Mouse (Mus musculus) stomach, embryonic 15.5 days (tissue): ENCODE measurements around the gene Nop2. TPM values are rescaled to one million over a fixed set of nuclear protein-coding genes. Genes with fewer than 3 reads are reported as not detected.

ENCODE experiments used
- ATAC-seq: fragments of 200-750 bp; cut with Nextera tagmentation; 2 replicates; pipeline ENCODE4 v1.8.0; 2017; ENCODE audit warnings: low read depth, moderate number of reproducible peaks, moderate TSS enrichment; ENCODE audit not compliant: insufficient read depth, low FRiP score
- H3K27ac ChIP-seq: fragments of 300-500 bp; sonication (generic); 2 replicates; pipeline ENCODE4 v1.5.1; 2015; ENCODE audit warnings: mild to moderate bottlenecking, inconsistent platforms
- H3K27me3 ChIP-seq: fragments of 300-500 bp; sonication (generic); replicated peaks from 2 replicates; pipeline ENCODE4 v1.6.1; 2015; ENCODE audit warnings: inconsistent platforms
- H3K36me3 ChIP-seq: fragments of 300-500 bp; sonication (generic); 2 replicates; pipeline ENCODE4 v1.6.1; 2015; ENCODE audit warnings: inconsistent platforms
- H3K4me1 ChIP-seq: fragments of 300-500 bp; sonication (generic); 2 replicates; pipeline ENCODE4 v1.6.1; 2015; ENCODE audit warnings: inconsistent platforms
- H3K4me2 ChIP-seq: fragments of 300-500 bp; sonication (generic); 2 replicates; pipeline ENCODE4 v1.6.1; 2015; ENCODE audit warnings: mild to moderate bottlenecking, inconsistent platforms
- H3K4me3 ChIP-seq: fragments of 300-500 bp; sonication (generic); replicated peaks from 2 replicates; pipeline ENCODE4 v1.5.1; 2015; ENCODE audit warnings: inconsistent platforms
- H3K9ac ChIP-seq: fragments of 300-500 bp; sonication (generic); 2 replicates; pipeline ENCODE4 v1.6.1; 2015; ENCODE audit warnings: inconsistent platforms
- H3K9me3 ChIP-seq: fragments of 300-500 bp; sonication (generic); 2 replicates; pipeline ENCODE4 v1.6.1; 2016; ENCODE audit warnings: inconsistent platforms
- WGBS: fragments of 180-500 bp; shearing (Covaris S2); methylation state at CpG from one replicate; pipeline ENCODE4 v1.1.7; 2015; 5-methylcytosine and 5-hydroxymethylcytosine counted together
- polyA plus RNA-seq: library from polyadenylated mRNA; unstranded; fragments of >200 nt; fragmentation: Nextera tagmentation; extraction: Ambion mirVana; gene quantifications from 2 replicates; pipeline ENCODE4 v1.2.1, GENCODE M21; 2015

Gene Nop2
- 55.6 and 60.1 TPM in 2 replicates for polyA plus RNA-seq

DNA sequence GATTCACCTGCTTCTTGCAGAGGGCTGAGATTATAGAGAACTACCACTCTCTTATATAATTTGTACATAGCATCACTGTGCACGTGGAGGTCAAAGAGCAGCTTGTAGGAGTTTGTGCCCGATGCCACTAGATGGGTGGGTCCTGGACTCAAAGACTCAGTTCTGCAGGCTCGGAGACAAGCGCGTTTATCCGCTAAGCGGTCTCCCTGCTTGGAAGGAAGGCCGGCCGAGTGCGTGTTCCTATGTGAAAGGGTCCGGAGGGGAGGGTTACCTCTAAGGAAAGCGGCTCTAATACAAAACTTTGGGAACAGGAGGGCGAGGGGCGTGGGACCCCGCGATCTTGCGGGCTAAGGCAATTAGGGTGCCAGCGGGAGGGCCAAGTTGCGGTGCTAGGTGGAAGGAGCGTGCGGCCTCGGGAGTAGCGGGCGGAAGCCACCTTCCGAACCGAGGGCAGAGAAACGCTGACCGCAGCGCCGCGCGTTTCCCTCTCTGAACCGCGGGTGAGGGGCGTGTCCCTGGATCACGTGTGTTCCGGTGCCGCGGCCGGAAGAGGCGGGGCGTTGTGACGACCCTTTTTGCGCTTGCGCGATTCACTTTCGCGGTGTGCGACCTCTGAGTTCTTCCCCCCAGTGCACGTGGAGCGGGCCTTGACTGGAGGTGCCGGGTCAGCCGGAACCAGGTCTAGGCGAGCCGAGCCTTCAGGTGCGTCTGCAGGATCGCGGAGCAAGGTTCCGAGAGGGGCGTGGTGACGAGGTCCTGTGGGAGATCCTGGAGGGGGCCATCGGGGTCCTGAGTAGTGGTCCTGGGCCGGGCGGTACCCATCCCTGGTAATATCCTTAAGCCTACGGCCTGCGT is at the start of gene Nop2:
Gene Nop2, plus strand, starts transcription at position 608 of the 855 bp plus-strand sequence.
- peak; percentile 91 for ATAC-seq
- peaks cover 55% of the 10 kb centered on the region for H3K36me3 ChIP-seq
- H3K4me1 ChIP-seq, result peaks cover 7% of the 10 kb centered on the region; the same call in 1 of the 2 replicates

DNA sequence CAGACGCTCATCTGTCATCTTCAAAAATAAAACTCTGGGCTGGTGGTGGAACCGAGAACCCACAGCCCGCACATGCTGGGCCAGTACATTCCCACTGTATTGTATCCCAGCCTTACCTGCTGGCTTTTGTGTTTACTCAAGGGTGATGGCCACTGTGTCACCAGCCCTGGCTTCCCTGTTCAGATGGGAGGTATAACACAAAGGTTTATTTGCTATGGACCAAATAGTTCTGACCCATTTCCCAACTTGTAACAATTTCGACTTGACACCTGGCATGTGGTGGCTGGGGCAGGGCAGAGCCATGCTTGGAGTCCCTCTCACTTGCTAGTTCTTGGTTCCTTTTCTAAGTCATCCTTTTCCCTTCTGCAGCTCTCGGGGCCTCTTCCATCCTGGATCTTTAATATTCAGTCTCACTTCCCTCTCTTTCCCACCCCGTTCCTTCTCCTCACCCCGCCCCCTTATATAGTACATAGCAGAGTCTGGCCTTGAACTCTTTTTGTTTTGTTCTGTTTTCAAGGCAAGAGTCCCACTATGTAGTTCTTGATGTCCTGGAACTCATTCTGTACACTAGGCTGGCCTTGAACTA is 48.8 kb upstream of the Nop2 start:
- H3K4me2 ChIP-seq, result no peak overlapping the region
- H3K27me3 ChIP-seq, result no peaks in the 10 kb centered on the region
- no peak overlapping the region for H3K27ac ChIP-seq
- no peak overlapping the region for H3K9ac ChIP-seq
- peaks cover 10% of the 10 kb centered on the region; the same call in 1 of the 2 replicates for H3K4me1 ChIP-seq
- no peak overlapping the region for H3K4me3 ChIP-seq
- no peaks in the 10 kb centered on the region for H3K9me3 ChIP-seq
- no peaks in the 10 kb centered on the region for H3K36me3 ChIP-seq
- ATAC-seq, result no peak
- 83% methylated on average over 7 of the region's 7 CpGs for WGBS

More for the DNA sequence above, at the start of gene Nop2:
- H3K9ac ChIP-seq, result peak within 1 kb of the TSS; percentile 78
- under 1% methylated on average over 66 of the region's 66 CpGs for WGBS
- H3K27me3 ChIP-seq, result no peaks in the 10 kb centered on the region
- H3K9me3 ChIP-seq, result no peaks in the 10 kb centered on the region
- H3K4me3 ChIP-seq, result peak within 1 kb of the TSS; percentile 84
- H3K27ac ChIP-seq, result peak within 1 kb of the TSS; percentile 89
- H3K4me2 ChIP-seq, result peak within 1 kb of the TSS; percentile 81

DNA sequence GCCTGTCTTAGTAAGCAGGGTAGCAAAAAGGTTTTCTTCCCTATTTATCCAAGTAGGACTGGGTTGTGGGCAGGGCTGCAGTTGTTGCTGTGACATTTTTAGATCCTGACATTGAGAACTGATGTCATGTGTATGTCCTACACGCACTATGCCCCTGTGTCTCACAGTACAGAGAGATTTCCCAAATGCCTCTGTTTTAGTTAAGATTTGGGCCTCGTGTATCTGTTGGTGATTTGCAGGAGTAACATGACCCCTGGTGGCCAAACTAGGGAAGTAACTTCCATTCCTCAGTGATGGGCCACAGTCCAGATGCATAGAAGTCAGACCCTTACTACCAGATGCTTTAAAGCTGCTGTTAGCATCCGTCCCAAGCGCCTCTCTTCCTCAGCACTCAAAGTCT is 47.3 kb upstream of the Nop2 start:
- Histone ChIP-seq H3K4me2 (no peak overlapping the region), H3K9ac (no peak overlapping the region), H3K36me3 (no peaks in the 10 kb centered on the region), H3K4me1 (peaks cover 21% of the 10 kb centered on the region), H3K27me3 (no peaks in the 10 kb centered on the region), H3K4me3 (no peak overlapping the region), H3K9me3 (no peaks in the 10 kb centered on the region), H3K27ac (no peak overlapping the region)
- no peak for ATAC-seq
- WGBS, result 4% methylated on average over 4 of the region's 4 CpGs

DNA sequence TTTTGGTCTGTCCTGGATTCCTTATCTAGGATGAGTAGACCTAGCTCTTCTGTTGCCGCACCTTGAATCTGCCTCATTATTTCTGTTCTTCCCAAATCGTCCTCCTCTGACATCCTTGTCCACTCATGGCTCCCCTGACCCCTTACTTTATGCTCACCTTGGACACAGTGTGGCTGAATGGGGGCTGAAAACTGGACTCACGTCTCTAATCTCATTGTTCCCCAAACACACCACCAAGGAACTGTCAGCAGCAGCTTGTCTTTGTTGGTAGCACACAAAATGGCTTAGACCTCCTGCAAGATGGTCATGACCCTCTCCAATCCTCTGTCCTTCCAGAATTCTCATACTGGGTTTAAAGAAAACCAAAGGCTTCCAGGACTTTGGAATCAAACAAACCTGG is 43.8 kb upstream of the Nop2 start:
- no peaks in the 10 kb centered on the region for H3K9me3 ChIP-seq
- peak overlapping the region; percentile 96 for H3K27ac ChIP-seq
- H3K4me3 ChIP-seq, result no peak overlapping the region
- ATAC-seq, result no peak
- H3K4me1 ChIP-seq, result peaks cover 33% of the 10 kb centered on the region
- no peaks in the 10 kb centered on the region for H3K36me3 ChIP-seq
- H3K27me3 ChIP-seq, result no peaks in the 10 kb centered on the region
- WGBS, result 80% methylated on average over 3 of the region's 3 CpGs
- no peak overlapping the region for H3K9ac ChIP-seq
- no peak overlapping the region for H3K4me2 ChIP-seq

DNA sequence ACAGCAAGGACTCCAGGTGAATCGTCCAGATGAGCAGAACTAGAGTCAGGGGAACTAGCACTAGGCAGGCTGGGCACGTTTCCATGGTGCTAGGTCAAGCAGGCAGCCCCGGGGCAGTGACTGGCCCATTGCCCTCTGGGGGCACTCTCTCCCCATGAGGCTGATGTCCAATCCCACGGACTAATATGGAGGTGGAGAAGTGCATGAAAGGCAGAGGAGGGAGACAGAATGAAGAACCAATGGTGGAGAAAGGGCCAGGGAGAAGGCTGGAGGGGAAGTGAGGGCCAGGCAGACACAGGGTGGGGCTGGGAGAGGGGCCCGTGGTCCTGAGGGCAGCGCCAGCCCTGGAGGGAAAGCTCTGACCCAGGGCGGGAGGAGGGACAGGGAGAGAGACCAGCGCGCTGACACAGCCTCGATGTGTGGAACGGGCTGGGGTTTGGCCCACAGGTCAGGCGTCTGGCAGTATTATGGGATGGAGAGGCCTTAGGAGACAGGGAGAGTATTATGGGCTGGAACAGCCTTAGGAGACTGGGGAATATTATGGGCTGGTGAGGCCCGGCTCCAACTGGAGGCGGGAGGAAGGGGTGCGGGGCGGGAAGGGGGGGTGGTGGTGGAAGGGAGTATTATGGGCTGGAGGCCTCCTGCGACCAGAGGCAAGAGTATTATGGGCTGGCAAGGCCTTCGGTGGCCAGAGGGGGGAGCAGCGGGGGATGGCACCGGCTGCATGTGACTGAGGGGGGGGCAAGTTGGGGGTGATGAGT is 43.0 kb upstream of the Nop2 start:
- H3K4me3 ChIP-seq, result peak overlapping the region; percentile 24; the same call in 1 of the 2 replicates
- peak; percentile 73 for ATAC-seq
- 1% methylated on average over 20 of the region's 20 CpGs for WGBS
- peak overlapping the region; percentile 96 for H3K27ac ChIP-seq
- H3K36me3 ChIP-seq, result no peaks in the 10 kb centered on the region
- peak overlapping the region; percentile 62 for H3K4me2 ChIP-seq
- H3K4me1 ChIP-seq, result peaks cover 33% of the 10 kb centered on the region
- no peak overlapping the region for H3K9ac ChIP-seq
- H3K27me3 ChIP-seq, result no peaks in the 10 kb centered on the region
- H3K9me3 ChIP-seq, result no peaks in the 10 kb centered on the region

DNA sequence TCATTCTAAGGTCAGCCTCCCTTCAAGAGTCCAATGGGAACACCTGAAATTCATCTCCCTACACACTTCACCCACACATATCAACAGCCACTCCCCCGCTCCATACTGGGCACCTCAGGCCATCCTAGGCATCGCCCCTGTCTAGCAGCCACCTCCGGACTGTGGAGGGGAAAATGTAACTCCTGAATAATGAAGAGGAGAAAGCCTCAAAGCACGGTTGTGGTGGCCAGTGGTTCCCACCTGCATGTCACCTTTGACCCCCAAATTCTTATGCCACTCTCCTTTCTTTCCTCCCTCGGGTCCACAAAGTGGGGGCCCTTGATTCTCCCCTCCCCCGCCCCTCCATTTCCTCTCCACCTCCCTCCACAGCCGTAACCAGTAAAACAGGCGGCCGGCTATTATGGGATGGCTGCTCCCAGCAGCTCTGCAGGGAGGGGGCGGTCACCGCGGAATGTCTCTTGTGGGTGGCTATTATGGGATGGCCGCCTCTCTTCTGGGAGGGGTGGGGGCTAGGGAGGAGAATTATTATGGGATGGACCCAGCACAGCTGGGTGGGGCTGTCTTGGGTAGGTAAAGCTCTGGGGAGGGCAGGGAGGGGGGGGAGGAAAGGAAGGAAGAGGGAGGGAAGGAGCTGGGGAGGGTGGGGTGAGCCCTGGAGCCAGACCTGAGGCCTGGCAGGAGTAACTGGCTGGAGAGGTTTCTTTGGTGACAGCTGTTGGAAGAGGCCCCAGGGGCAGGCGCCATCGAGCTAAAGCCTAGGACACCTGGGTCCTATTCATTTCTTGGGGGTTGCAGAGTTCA is 42.0 kb upstream of the Nop2 start:
- H3K9ac ChIP-seq, result peak overlapping the region; percentile 16; the same call in 1 of the 2 replicates
- WGBS, result 3% methylated on average over 14 of the region's 15 CpGs

DNA sequence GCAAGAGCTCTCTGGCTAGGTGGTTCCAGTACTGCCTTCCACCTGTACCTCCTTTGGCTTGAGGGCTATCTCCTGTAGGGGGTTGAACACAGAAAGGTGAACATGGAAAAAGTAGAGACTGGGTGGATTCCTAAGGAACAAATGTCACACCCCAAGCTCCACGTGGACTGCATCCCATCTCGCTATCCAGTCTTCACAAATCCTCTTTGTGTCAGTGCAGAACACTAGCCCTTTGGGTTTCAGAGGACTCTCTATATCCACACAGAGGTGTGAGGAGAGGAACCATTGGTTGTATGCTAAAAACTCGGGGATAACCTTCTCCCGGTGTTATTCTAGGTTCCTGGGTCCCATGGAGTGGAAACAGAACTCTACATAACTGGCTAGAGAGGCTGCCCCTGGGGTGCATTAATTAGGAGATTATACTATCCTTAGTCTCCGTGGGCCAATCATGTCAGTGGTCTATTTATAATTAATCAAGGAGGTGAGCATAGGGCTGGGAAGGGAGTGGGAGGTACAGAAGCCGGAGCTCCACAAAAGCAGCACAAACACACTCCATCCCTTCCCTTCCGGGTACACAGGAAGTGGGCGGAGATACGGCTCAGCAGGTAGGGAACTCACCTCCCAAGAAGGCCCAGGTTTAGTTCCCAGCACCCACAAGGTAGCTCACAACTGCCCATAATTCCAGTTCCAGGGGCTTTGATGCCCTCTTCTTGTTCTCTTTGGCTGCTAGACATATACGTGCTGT is 41.2 kb upstream of the Nop2 start:
- no peaks in the 10 kb centered on the region for H3K9me3 ChIP-seq
- H3K27ac ChIP-seq, result peak overlapping the region; percentile 96
- H3K9ac ChIP-seq, result peak overlapping the region; percentile 16; the same call in 1 of the 2 replicates
- H3K4me1 ChIP-seq, result peaks cover 28% of the 10 kb centered on the region
- no peaks in the 10 kb centered on the region for H3K27me3 ChIP-seq
- ATAC-seq, result no peak
- H3K4me2 ChIP-seq, result peak overlapping the region; percentile 62
- 47% methylated on average over 10 of the region's 10 CpGs for WGBS
- H3K36me3 ChIP-seq, result no peaks in the 10 kb centered on the region
- 0 out of 2 replicates have a peak overlapping the region, but pooled peaks have one; percentile 24 for H3K4me3 ChIP-seq

More for the DNA sequence above, 42.0 kb upstream of the Nop2 start:
- Histone ChIP-seq H3K4me1 (peaks cover 28% of the 10 kb centered on the region), H3K36me3 (no peaks in the 10 kb centered on the region), H3K4me3 (peak overlapping the region; percentile 24), H3K4me2 (peak overlapping the region; percentile 62), H3K27ac (peak overlapping the region; percentile 96), H3K27me3 (no peaks in the 10 kb centered on the region), H3K9me3 (no peaks in the 10 kb centered on the region)
- ATAC-seq, result peak; percentile 72

DNA sequence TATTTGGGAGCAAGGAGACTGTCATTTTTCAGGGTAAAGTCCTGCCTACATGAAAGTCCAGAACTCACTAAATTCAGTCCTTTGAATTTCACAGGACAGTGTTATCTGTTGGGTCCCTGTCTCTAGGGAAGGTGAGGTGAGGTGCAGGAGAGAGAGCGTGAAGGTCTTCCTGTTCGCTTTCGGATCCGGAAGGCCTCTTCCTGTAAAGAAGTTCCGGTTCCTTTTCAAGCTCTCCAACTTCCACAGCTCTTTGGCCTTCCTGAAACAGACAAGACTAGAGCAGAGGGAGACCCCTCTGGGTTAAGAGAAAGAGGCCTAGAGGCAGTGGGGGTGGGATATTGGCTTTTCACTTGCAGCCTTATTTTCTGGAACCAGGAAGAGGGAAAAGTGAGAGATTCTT is 39.3 kb upstream of the Nop2 start:
- no peaks in the 10 kb centered on the region for H3K36me3 ChIP-seq
- peaks cover 32% of the 10 kb centered on the region for H3K4me1 ChIP-seq
- H3K4me3 ChIP-seq, result no peak overlapping the region
- H3K9me3 ChIP-seq, result no peaks in the 10 kb centered on the region
- H3K27ac ChIP-seq, result no peak overlapping the region
- 76% methylated on average over 5 of the region's 5 CpGs for whole genome bisulfite sequencing
- H3K27me3 ChIP-seq, result no peaks in the 10 kb centered on the region
- no peak overlapping the region for H3K9ac ChIP-seq
- no peak for ATAC-seq
- H3K4me2 ChIP-seq, result no peak overlapping the region

DNA sequence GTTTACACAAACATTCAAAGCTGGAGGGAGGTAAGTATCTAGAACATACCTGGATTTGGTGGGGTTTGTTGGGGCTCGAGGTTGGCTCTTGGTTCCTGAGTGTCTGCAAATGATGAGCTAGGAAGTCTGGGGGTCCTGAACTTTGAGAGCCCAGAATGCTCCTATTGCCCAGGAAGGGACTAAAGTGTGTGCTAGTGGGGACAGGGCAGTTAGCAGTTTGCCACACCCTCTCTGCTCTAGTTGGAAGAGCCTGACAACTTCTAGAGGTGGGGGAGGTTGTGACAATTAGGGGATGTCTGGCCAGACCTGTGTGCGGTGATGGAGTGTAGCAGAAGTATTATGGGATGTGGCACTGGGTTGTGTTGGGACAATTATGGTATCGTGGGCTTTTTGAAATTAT is 36.9 kb upstream of the Nop2 start:
- H3K27me3 ChIP-seq, result no peaks in the 10 kb centered on the region
- H3K9me3 ChIP-seq, result no peaks in the 10 kb centered on the region
- peaks cover 41% of the 10 kb centered on the region for H3K4me1 ChIP-seq
- no peak for ATAC-seq
- no peak overlapping the region for H3K4me3 ChIP-seq
- 50% methylated on average over 3 of the region's 3 CpGs for WGBS
- 0 out of 2 replicates have a peak, but pooled peaks cover under 1% of the 10 kb centered on the region for H3K36me3 ChIP-seq
- H3K4me2 ChIP-seq, result no peak overlapping the region
- H3K27ac ChIP-seq, result peak overlapping the region; percentile 92
- no peak overlapping the region for H3K9ac ChIP-seq

DNA sequence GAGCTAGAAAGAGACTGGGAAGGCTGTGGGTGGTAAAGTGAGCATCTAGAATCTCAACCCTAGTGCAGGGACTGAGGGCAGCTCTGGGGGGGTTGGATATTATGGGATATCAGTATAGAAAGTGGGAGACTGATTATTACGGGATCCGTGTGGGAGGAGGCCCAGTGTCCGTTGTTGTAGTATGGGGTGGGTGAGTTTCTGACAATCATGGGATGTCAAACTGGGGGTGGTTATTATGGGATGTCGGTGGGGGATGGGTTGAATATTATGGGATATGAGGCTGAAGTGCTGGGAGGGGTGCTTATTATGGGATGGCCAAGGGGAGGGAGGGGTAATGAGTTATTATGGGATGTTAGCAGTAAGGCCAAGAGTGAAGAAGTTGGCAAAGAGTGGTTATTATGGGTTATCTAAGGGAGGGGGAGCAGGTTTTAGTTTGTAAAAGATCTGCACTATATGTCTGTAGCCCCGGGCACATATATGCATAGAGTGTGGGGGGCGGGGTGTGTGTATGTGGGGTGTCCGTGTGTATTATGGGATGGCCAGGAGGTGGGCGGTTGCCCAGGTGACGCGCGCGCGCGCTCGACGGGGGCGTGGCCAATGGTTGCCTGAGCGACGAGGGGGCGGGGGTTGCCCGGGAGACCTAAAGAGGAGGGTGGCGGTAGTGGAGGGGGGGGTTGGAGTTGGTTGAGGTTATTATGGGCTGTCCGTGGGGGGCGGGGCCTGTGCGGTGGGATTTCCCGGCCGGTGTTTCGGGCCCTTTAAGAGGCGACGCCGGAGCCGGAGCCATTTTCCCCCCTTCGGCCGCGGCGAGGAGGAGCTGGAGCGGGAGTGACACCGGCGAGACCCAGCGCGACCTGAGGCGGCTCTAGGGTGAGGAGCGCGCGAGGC is 36.1 kb upstream of the Nop2 start, which contains the start of gene Chd4:
Gene Chd4, plus strand, starts transcription at position 591 of the 888 bp plus-strand sequence.
- Histone ChIP-seq H3K9me3 (no peaks in the 10 kb centered on the region), H3K36me3 (peaks cover 8% of the 10 kb centered on the region), H3K27me3 (no peaks in the 10 kb centered on the region), H3K4me3 (peak within 1 kb of the TSS; percentile 82), H3K4me2 (peak within 1 kb of the TSS; percentile 80), H3K27ac (peak within 1 kb of the TSS; percentile 92), H3K4me1 (peaks cover 37% of the 10 kb centered on the region), H3K9ac (peak within 1 kb of the TSS; percentile 87)
- 1% methylated on average over 45 of the region's 45 CpGs for WGBS
- peak; percentile 78 for ATAC-seq
